Mouse (Mus musculus) brown adipose tissue, adult 24 weeks (tissue): ENCODE measurements around the gene Fam198b. TPM values are rescaled to one million over a fixed set of nuclear protein-coding genes. Genes with fewer than 3 reads are reported as not detected.
A peak's percentile ranks its signal among the peaks of the same experiment; 100 is the strongest.

ENCODE experiments used
- H3K27ac ChIP-seq: fragments of 200-500 bp; replicated peaks from 2 replicates; pipeline ENCODE4 v1.5.1; 2012; ENCODE audit warnings: low read depth, mild to moderate bottlenecking, low read length
- H3K4me1 ChIP-seq: fragments of 200-500 bp; 2 replicates; pipeline ENCODE4 v1.6.1; 2012; ENCODE audit warnings: low read length, mixed read lengths; ENCODE audit not compliant: control insufficient read depth, insufficient read depth, insufficient read length
- H3K4me3 ChIP-seq: fragments of 200-500 bp; 2 replicates; pipeline ENCODE4 v1.5.1; 2012; ENCODE audit warnings: low read depth, mild to moderate bottlenecking, low read length, moderate library complexity; ENCODE audit not compliant: insufficient read depth
- polyA plus RNA-seq: library from polyadenylated mRNA; stranded (reverse); fragments of >200 nt; gene quantifications from 2 replicates; pipeline ENCODE4 v1.2.4, GENCODE M21; 2012; ENCODE audit not compliant: missing spikeins, insufficient read depth, insufficient read length

The Fam198b gene
- polyA plus RNA-seq, 1 experiment: 7.6 TPM

- Histone ChIP-seq H3K4me3 (no peak overlapping the region), H3K27ac (no peak overlapping the region), H3K4me1 (no peaks in the 10 kb centered on the region; the same call in 1 of the 2 replicates)
Measured at GRCm38 (mm10) chr3:79925950-79926697, 41.8 kb downstream of the Fam198b start.

- Histone ChIP-seq H3K27ac (no peak overlapping the region), H3K4me1 (no peaks in the 10 kb centered on the region; the same call in 1 of the 2 replicates)
Measured at GRCm38 (mm10) chr3:79927050-79927449, 42.7 kb downstream of the Fam198b start.

GRCm38 (mm10) chr3:79928409-79928808, 44.1 kb downstream of the Fam198b start:
- Histone ChIP-seq H3K4me1 (no peaks in the 10 kb centered on the region), H3K4me3 (no peak overlapping the region), H3K27ac (no peak overlapping the region)

More at GRCm38 (mm10) chr3:79927050-79927449, 42.7 kb downstream of the Fam198b start:
- no peak overlapping the region for H3K4me3 ChIP-seq

- H3K4me3 ChIP-seq: no peak overlapping the region
- peaks cover under 1% of the 10 kb centered on the region; the same call in 1 of the 2 replicates for H3K4me1 ChIP-seq
Measured at GRCm38 (mm10) chr3:79930141-79930744, 45.9 kb downstream of the Fam198b start.

GRCm38 (mm10) chr3:79936213-79936612, 51.9 kb downstream of the Fam198b start:
- Histone ChIP-seq H3K4me3 (no peak overlapping the region), H3K27ac (peak overlapping the region; percentile 45), H3K4me1 (peaks cover 7% of the 10 kb centered on the region; the same call in 1 of the 2 replicates)

More at GRCm38 (mm10) chr3:79930141-79930744, 45.9 kb downstream of the Fam198b start:
- no peak overlapping the region; the same call in 1 of the 2 replicates for H3K27ac ChIP-seq

GRCm38 (mm10) chr3:79936730-79937447, 52.6 kb downstream of the Fam198b start:
- Histone ChIP-seq H3K4me1 (peaks cover 7% of the 10 kb centered on the region; the same call in 1 of the 2 replicates), H3K4me3 (no peak overlapping the region), H3K27ac (peak overlapping the region; percentile 45)

GRCm38 (mm10) chr3:79947736-79948135, 63.4 kb downstream of the Fam198b start:
- H3K27ac ChIP-seq: peak overlapping the region; percentile 45; the same call in 1 of the 2 replicates
- no peak overlapping the region for H3K4me3 ChIP-seq
- peaks cover 13% of the 10 kb centered on the region for H3K4me1 ChIP-seq

- H3K4me3 ChIP-seq: no peak overlapping the region
- H3K4me1 ChIP-seq: peaks cover 13% of the 10 kb centered on the region
- H3K27ac ChIP-seq: peak overlapping the region; percentile 45; the same call in 1 of the 2 replicates
Measured at GRCm38 (mm10) chr3:79948151-79948550, 63.8 kb downstream of the Fam198b start.

GRCm38 (mm10) chr3:79953164-79953759, 68.9 kb downstream of the Fam198b start:
- H3K4me3 ChIP-seq: no peak overlapping the region
- H3K4me1 ChIP-seq: peaks cover 4% of the 10 kb centered on the region
- no peak overlapping the region for H3K27ac ChIP-seq

GRCm38 (mm10) chr3:79955262-79955661, 70.9 kb downstream of the Fam198b start:
- Histone ChIP-seq H3K4me3 (no peak overlapping the region), H3K4me1 (no peaks in the 10 kb centered on the region; the same call in 1 of the 2 replicates), H3K27ac (no peak overlapping the region)

- Histone ChIP-seq H3K4me1 (no peaks in the 10 kb centered on the region; the same call in 1 of the 2 replicates), H3K4me3 (no peak overlapping the region), H3K27ac (no peak overlapping the region)
Measured at GRCm38 (mm10) chr3:79956792-79957191, 72.5 kb downstream of the Fam198b start.

- Histone ChIP-seq H3K4me1 (no peaks in the 10 kb centered on the region; the same call in 1 of the 2 replicates), H3K27ac (peak overlapping the region; percentile 64; the same call in 1 of the 2 replicates), H3K4me3 (no peak overlapping the region)
Measured at GRCm38 (mm10) chr3:79957752-79958151, 73.4 kb downstream of the Fam198b start.

- Histone ChIP-seq H3K4me3 (no peak overlapping the region), H3K27ac (peak overlapping the region; percentile 50; the same call in 1 of the 2 replicates)
Measured at GRCm38 (mm10) chr3:79966709-79967108, 82.4 kb downstream of the Fam198b start.

GRCm38 (mm10) chr3:79967346-79967745, 83.0 kb downstream of the Fam198b start:
- H3K27ac ChIP-seq: no peak overlapping the region
- peaks cover 5% of the 10 kb centered on the region; the same call in 1 of the 2 replicates for H3K4me1 ChIP-seq

More at GRCm38 (mm10) chr3:79966709-79967108, 82.4 kb downstream of the Fam198b start:
- H3K4me1 ChIP-seq: peaks cover 4% of the 10 kb centered on the region; the same call in 1 of the 2 replicates

More at GRCm38 (mm10) chr3:79967346-79967745, 83.0 kb downstream of the Fam198b start:
- no peak overlapping the region for H3K4me3 ChIP-seq
